Mouse (Mus musculus): Measurements from ENCODE around the gene Psmd8. TPM values are rescaled to one million over a fixed set of nuclear protein-coding genes. Genes with fewer than 3 reads are reported as not detected.

Gene Psmd8
- total RNA-seq, 2 experiments from 2014 or later = 202 to 256 TPM

- DNase-seq (ENCODE audit: low spot score) = peak; percentile 21
Observed at GRCm38 (mm10) chr7:29170755-29171561, 9.5 kb downstream of the Psmd8 start.

- DNase-seq (ENCODE audit: low spot score) = peak; percentile 89
Observed at GRCm38 (mm10) chr7:29170066-29170754, 10.3 kb downstream of the Psmd8 start, which contains the start of the genes Ggn and Spred3. TSS of gene Ggn (plus strand) at chr7:29170210. TSS of gene Spred3 (minus strand) at chr7:29170411.

GRCm38 (mm10) chr7:29169231-29170065, 11.1 kb downstream of the Psmd8 start:
- DNase-seq (ENCODE audit: low spot score) = peak; percentile 82

GRCm38 (mm10) chr7:29168791-29169230, 11.7 kb downstream of the Psmd8 start:
- DNase-seq (ENCODE audit: low spot score) = no peak

GRCm38 (mm10) chr7:29168121-29168695, 12.3 kb downstream of the Psmd8 start:
- no peak for DNase-seq (ENCODE audit: low spot score)

- DNase-seq (ENCODE audit: low spot score) = no peak
Observed at GRCm38 (mm10) chr7:29167656-29168055, 12.8 kb downstream of the Psmd8 start.

- peak; percentile 42 for DNase-seq (ENCODE audit: low spot score)
Observed at GRCm38 (mm10) chr7:29162750-29163525, 17.6 kb downstream of the Psmd8 start.

- DNase-seq (ENCODE audit: low spot score) = no peak
Observed at GRCm38 (mm10) chr7:29162294-29162693, 18.2 kb downstream of the Psmd8 start.

GRCm38 (mm10) chr7:29158264-29158663, 22.2 kb downstream of the Psmd8 start:
- no peak for DNase-seq (ENCODE audit: low spot score)

- peak; percentile 86 for DNase-seq (ENCODE audit: low spot score)
Observed at GRCm38 (mm10) chr7:29155838-29156782, 24.4 kb downstream of the Psmd8 start, which contains the start of gene Fam98c. TSS of gene Fam98c (minus strand) at chr7:29156234.

GRCm38 (mm10) chr7:29155196-29155837, 25.2 kb downstream of the Psmd8 start:
- DNase-seq (ENCODE audit: low spot score) = peak; percentile 89

GRCm38 (mm10) chr7:29154018-29154720, 26.3 kb downstream of the Psmd8 start:
- DNase-seq (ENCODE audit: low spot score) = no peak

GRCm38 (mm10) chr7:29151486-29151885, 29.0 kb downstream of the Psmd8 start:
- no peak for DNase-seq (ENCODE audit: low spot score)

- DNase-seq (ENCODE audit: low spot score) = no peak
Observed at GRCm38 (mm10) chr7:29148771-29149170, 31.7 kb downstream of the Psmd8 start.

- no peak for DNase-seq (ENCODE audit: low spot score)
Observed at GRCm38 (mm10) chr7:29146625-29147367, 33.7 kb downstream of the Psmd8 start.

GRCm38 (mm10) chr7:29144006-29144405, 36.5 kb downstream of the Psmd8 start:
- DNase-seq (ENCODE audit: low spot score) = no peak

- no peak for DNase-seq (ENCODE audit: low spot score)
Observed at GRCm38 (mm10) chr7:29141416-29141815, 39.1 kb downstream of the Psmd8 start.
